Mouse (Mus musculus): ENCODE measurements around the gene Fkbp14. TPM values are rescaled to one million over a fixed set of nuclear protein-coding genes. Genes with fewer than 3 reads are reported as not detected.

Fkbp14 gene
- polyA plus RNA-seq, 1 experiment from 2014 or later: 27.2 TPM

DNA sequence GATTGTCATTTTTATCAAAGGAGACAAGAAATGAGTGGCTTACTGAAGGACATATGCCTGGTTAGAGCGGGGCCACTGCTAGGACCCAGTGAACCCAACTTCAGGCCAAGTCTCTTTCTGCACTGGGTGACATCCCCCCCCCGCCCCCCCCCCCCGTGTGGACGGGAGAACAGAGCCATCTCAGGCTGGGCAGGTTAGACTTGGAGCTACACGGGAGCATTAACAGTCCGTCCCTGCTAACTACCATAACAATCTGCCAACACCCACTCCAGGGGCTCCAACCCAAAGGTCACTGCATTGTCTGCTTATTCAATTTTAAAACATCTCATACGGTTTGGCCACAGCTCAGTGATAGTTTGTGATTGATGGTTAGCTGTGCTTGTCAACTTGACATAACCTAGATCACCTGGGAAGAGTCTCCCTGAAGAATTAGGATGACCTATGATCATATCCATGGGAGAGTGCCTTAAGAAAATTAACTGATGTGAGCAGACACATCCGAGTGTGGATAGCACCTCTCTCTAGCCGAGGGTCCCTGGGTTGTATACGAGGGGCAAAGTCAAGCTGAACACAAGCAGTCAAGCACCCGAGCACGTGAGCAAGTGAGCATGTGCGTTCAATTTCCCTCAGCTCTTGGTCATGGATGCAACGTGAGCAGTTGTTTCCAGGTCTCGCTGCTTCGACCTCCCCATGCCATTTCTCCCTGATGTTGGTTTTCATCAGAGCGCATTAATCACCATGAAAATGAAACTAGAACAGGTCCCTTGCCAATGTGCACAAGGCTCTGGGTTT lies 34.9 kb downstream of the Fkbp14 start:
- Histone ChIP-seq H3K4me3 (no peak overlapping the region), H3K9ac (no peak overlapping the region), H3K27ac (ENCODE audit: poor library complexity, severe bottlenecking) (no peak overlapping the region), H3K4me1 (replicated peaks) (peaks cover 11% of the 10 kb centered on the region), H3K27me3 (replicated peaks) (peaks cover 16% of the 10 kb centered on the region), H3K9me3 (replicated peaks) (no peaks in the 10 kb centered on the region), H3K4me2 (no peak overlapping the region), H3K36me3 (peaks cover 3% of the 10 kb centered on the region; the same call in 1 of the 2 replicates)
- whole genome bisulfite sequencing: 70% methylated on average over 17 of the region's 17 CpGs
- no peak for ATAC-seq (ENCODE audit: insufficient number of reproducible peaks, low FRiP score)

DNA sequence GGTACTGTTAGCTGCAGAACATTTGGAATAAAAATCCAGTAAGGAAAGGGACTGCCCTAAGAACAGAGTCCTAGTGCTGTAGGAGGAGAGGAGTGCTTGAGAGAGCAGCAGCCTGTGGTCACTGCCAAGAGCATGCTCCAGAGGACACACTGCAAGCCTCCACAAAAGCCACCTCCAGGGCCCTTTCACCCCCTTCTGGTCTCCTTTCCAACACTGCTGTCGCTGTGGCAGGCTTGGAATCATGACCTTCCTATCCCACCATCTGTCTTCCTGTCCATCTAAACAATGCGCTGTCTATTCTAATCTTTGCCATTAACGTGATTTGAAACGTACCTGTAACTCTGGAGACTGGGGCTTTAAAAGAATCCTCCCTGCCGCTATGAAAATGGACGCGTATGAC lies 38.6 kb downstream of the Fkbp14 start:
- ATAC-seq (ENCODE audit: insufficient number of reproducible peaks, low FRiP score): no peak
- H3K9ac ChIP-seq: no peak overlapping the region
- H3K4me1 ChIP-seq (replicated peaks): peaks cover 26% of the 10 kb centered on the region
- 71% methylated on average over 7 of the region's 7 CpGs for WGBS
- no peak overlapping the region for H3K27ac ChIP-seq (ENCODE audit: poor library complexity, severe bottlenecking)
- H3K4me3 ChIP-seq: no peak overlapping the region
- H3K36me3 ChIP-seq: peaks cover 3% of the 10 kb centered on the region; the same call in 1 of the 2 replicates
- 0 out of 2 replicates have a peak, but pooled peaks cover 4% of the 10 kb centered on the region for H3K27me3 ChIP-seq (replicated peaks)
- H3K4me2 ChIP-seq: no peak overlapping the region
- H3K9me3 ChIP-seq (replicated peaks): no peaks in the 10 kb centered on the region

GRCm38 (mm10) chr6:54557671-54558070 lies 39.4 kb downstream of the Fkbp14 start:
- no peak overlapping the region for H3K4me3 ChIP-seq
- 82% methylated on average over 7 of the region's 7 CpGs for WGBS
- H3K9ac ChIP-seq: no peak overlapping the region
- H3K27ac ChIP-seq (ENCODE audit: poor library complexity, severe bottlenecking): no peak overlapping the region
- peaks cover 26% of the 10 kb centered on the region for H3K4me1 ChIP-seq (replicated peaks)
- H3K27me3 ChIP-seq (replicated peaks): 0 out of 2 replicates have a peak, but pooled peaks cover 4% of the 10 kb centered on the region
- ATAC-seq (ENCODE audit: insufficient number of reproducible peaks, low FRiP score): no peak
- H3K4me2 ChIP-seq: no peak overlapping the region
- no peaks in the 10 kb centered on the region for H3K9me3 ChIP-seq (replicated peaks)
- H3K36me3 ChIP-seq: peaks cover 3% of the 10 kb centered on the region; the same call in 1 of the 2 replicates

GRCm38 (mm10) chr6:54555816-54556215 lies 41.3 kb downstream of the Fkbp14 start:
- H3K27me3 ChIP-seq (replicated peaks): 0 out of 2 replicates have a peak, but pooled peaks cover 4% of the 10 kb centered on the region
- 42% methylated on average over 1 of the region's 1 CpGs for WGBS
- H3K4me3 ChIP-seq: no peak overlapping the region
- no peak overlapping the region for H3K4me2 ChIP-seq
- no peak overlapping the region for H3K9ac ChIP-seq
- H3K27ac ChIP-seq (ENCODE audit: poor library complexity, severe bottlenecking): 0 out of 2 replicates have a peak overlapping the region, but pooled peaks have one; percentile 52
- no peak for ATAC-seq (ENCODE audit: insufficient number of reproducible peaks, low FRiP score)
- no peaks in the 10 kb centered on the region for H3K9me3 ChIP-seq (replicated peaks)
- peaks cover 3% of the 10 kb centered on the region; the same call in 1 of the 2 replicates for H3K36me3 ChIP-seq
- peaks cover 28% of the 10 kb centered on the region for H3K4me1 ChIP-seq (replicated peaks)

- H3K27ac ChIP-seq (ENCODE audit: poor library complexity, severe bottlenecking): peak overlapping the region; percentile 79
- no peak overlapping the region for H3K4me2 ChIP-seq
- peak; percentile 36; the same call in 1 of the 2 replicates for ATAC-seq (ENCODE audit: insufficient number of reproducible peaks, low FRiP score)
- peaks cover 40% of the 10 kb centered on the region for H3K4me1 ChIP-seq (replicated peaks)
- no peaks in the 10 kb centered on the region for H3K9me3 ChIP-seq (replicated peaks)
- H3K36me3 ChIP-seq: peaks cover 3% of the 10 kb centered on the region; the same call in 1 of the 2 replicates
- H3K9ac ChIP-seq: no peak overlapping the region
- no peaks in the 10 kb centered on the region for H3K27me3 ChIP-seq (replicated peaks)
- WGBS: 52% methylated on average over 8 of the region's 8 CpGs
- H3K4me3 ChIP-seq: no peak overlapping the region
These were observed 42.6 kb downstream of the Fkbp14 start for GRCm38 (mm10) chr6:54554341-54555110.

- no peaks in the 10 kb centered on the region for H3K9me3 ChIP-seq (replicated peaks)
- H3K4me3 ChIP-seq: no peak overlapping the region
- peak overlapping the region; percentile 79 for H3K27ac ChIP-seq (ENCODE audit: poor library complexity, severe bottlenecking)
- peaks cover 48% of the 10 kb centered on the region for H3K4me1 ChIP-seq (replicated peaks)
- WGBS: 73% methylated on average over 2 of the region's 2 CpGs
- no peak overlapping the region for H3K9ac ChIP-seq
- peaks cover 3% of the 10 kb centered on the region; the same call in 1 of the 2 replicates for H3K36me3 ChIP-seq
- no peaks in the 10 kb centered on the region for H3K27me3 ChIP-seq (replicated peaks)
- ATAC-seq (ENCODE audit: insufficient number of reproducible peaks, low FRiP score): no peak
- H3K4me2 ChIP-seq: no peak overlapping the region
These were observed 43.5 kb downstream of the Fkbp14 start for GRCm38 (mm10) chr6:54553632-54554031.

DNA sequence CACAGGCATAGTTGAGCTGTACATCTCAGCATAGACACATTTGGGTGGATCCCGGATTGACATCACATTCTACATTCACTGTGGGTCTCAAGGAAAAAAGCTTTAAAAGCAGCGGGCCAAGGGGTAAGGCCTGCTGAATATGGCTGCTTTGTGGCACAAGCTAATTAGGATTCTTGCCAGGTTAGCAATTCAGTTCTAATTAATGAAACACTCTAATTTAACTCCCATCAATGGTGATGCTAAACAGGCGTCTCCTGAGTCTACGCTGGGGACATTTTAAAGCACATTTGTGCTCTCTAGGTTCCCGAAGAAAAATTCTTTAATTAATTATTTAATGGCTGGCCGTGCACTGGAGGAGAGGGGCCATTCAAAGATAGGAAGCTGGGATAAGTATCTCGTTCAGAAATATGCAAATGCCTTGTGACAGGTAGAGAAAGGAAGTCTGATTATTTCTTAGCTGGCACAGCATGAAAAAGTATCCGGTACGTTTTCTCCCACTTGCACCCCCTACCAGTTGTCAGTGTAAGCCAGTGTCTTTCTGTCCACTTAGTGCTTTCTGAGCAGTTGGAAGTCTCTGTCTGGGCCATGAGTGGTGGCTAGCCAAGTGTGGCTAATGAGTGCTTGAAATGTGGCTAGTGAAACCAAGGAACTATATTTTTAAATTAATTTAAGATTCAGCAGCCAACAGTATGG lies 44.2 kb downstream of the Fkbp14 start:
- Histone ChIP-seq H3K9ac (no peak overlapping the region), H3K27ac (ENCODE audit: poor library complexity, severe bottlenecking) (no peak overlapping the region), H3K4me2 (no peak overlapping the region), H3K9me3 (replicated peaks) (no peaks in the 10 kb centered on the region), H3K4me3 (no peak overlapping the region), H3K36me3 (peaks cover 3% of the 10 kb centered on the region; the same call in 1 of the 2 replicates), H3K27me3 (replicated peaks) (no peaks in the 10 kb centered on the region), H3K4me1 (replicated peaks) (peaks cover 54% of the 10 kb centered on the region)
- no peak for ATAC-seq (ENCODE audit: insufficient number of reproducible peaks, low FRiP score)
- WGBS: 82% methylated on average over 9 of the region's 9 CpGs

- Histone ChIP-seq H3K27ac (ENCODE audit: poor library complexity, severe bottlenecking) (no peak overlapping the region), H3K27me3 (replicated peaks) (no peaks in the 10 kb centered on the region), H3K4me1 (replicated peaks) (peaks cover 52% of the 10 kb centered on the region), H3K9ac (no peak overlapping the region), H3K4me2 (no peak overlapping the region), H3K4me3 (no peak overlapping the region), H3K9me3 (replicated peaks) (no peaks in the 10 kb centered on the region), H3K36me3 (no peaks in the 10 kb centered on the region)
- no peak for ATAC-seq (ENCODE audit: insufficient number of reproducible peaks, low FRiP score)
- WGBS: 48% methylated on average over 6 of the region's 7 CpGs
These were observed 46.2 kb downstream of the Fkbp14 start for GRCm38 (mm10) chr6:54550801-54551323.

DNA sequence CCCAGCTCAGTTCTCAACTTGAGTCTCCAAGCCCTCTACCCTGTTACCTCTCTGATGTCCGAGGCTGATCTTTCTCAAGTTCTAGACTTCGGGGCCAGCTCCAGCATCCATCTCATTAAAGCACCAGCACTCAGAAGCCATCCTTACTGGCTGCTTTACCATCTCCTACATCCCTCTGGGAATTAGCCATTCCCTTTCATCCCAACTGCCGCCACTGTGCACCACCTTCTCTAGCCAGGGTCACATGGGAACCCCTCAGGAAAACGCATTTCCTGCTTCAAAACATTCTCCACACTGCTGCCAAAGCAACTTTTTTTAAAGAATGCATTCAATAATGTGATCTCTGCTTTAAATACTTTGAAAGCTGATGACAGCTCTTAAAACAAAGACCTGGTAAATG lies 47.8 kb downstream of the Fkbp14 start:
- Histone ChIP-seq H3K27ac (ENCODE audit: poor library complexity, severe bottlenecking) (no peak overlapping the region), H3K4me2 (no peak overlapping the region), H3K9ac (no peak overlapping the region), H3K4me1 (replicated peaks) (peaks cover 40% of the 10 kb centered on the region), H3K9me3 (replicated peaks) (no peaks in the 10 kb centered on the region), H3K36me3 (no peaks in the 10 kb centered on the region), H3K27me3 (replicated peaks) (no peaks in the 10 kb centered on the region), H3K4me3 (no peak overlapping the region)
- ATAC-seq (ENCODE audit: insufficient number of reproducible peaks, low FRiP score): no peak
- 55% methylated on average over 4 of the region's 4 CpGs for WGBS

DNA sequence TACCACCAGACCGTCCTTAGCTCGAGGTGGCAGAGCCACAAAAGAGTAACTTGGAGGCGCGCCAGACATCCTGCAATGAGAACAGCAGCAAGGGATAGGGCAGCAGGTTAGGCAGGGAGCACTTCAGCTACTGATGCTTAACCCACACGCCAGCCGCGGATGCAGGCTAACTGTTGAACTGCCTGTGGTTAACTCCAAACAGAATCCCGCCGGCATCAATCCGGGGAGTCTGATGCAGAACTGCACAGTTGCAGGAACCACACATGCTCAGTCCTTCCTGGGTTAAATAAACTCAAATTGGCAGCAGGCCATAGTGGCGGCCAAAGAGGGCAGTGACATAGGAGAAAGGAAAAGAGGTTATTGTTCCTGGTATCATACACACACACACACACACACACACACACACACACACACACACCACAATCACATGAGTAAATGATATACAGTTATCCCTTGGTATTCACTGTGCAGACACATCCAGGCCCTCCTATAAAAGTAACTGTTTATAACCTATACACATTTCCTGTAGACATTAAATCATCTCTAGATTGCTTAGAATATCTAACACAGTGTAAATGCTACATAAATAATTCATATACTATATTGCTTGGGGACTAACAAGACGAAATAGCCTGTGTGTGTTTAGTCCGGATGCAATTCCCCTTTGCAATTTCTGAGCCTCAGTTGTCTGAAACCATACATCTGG lies 48.6 kb downstream of the Fkbp14 start:
- Histone ChIP-seq H3K9me3 (replicated peaks) (peaks cover 3% of the 10 kb centered on the region; the same call in 1 of the 2 replicates), H3K36me3 (peaks cover 4% of the 10 kb centered on the region), H3K4me2 (0 out of 2 replicates have a peak overlapping the region, but pooled peaks have one; percentile 5), H3K4me3 (no peak overlapping the region), H3K9ac (no peak overlapping the region), H3K27ac (ENCODE audit: poor library complexity, severe bottlenecking) (0 out of 2 replicates have a peak overlapping the region, but pooled peaks have one; percentile 8), H3K4me1 (replicated peaks) (peaks cover 34% of the 10 kb centered on the region), H3K27me3 (replicated peaks) (no peaks in the 10 kb centered on the region)
- WGBS: 59% methylated on average over 13 of the region's 13 CpGs
- ATAC-seq (ENCODE audit: insufficient number of reproducible peaks, low FRiP score): peak; percentile 57; the same call in 1 of the 2 replicates

Data from heart, embryonic 12.5 days (tissue).